Mouse (Mus musculus): Measurements from ENCODE around the gene Dll4.

GRCm38 (mm10) chr2:119320571-119320970, 5.0 kb upstream of the Dll4 start:
- TF ChIP-seq CTCF (IDR thresholded peaks at IDR 0.05 in 2 of 3, conservative IDR thresholded peaks at IDR 0.05 in 1 of 3; ENCODE audit: control insufficient read depth in 1 of 3, insufficient read depth in 1 of 3, low read depth in 2 of 3, low read length in 3 of 3, poor library complexity in 1 of 3, severe bottlenecking in 1 of 3) (no peak), SIN3A (IDR thresholded peaks at IDR 0.05; ENCODE audit: low read length) (no peak), POLR2A (IDR thresholded peaks at IDR 0.05; ENCODE audit: control insufficient read depth in 1 of 2, insufficient read depth in 1 of 2, low read depth in 1 of 2, low read length in 2 of 2, poor library complexity in 1 of 2) (no peak), HCFC1 (IDR thresholded peaks at IDR 0.05; ENCODE audit: low read depth, low read length) (no peak), POLR2AphosphoS2 (IDR thresholded peaks at IDR 0.05; ENCODE audit: low read length) (no peak), POLR2AphosphoS5 (IDR thresholded peaks at IDR 0.05; ENCODE audit: borderline replicate concordance, low read depth, low read length) (no peak), ETS1 (IDR thresholded peaks at IDR 0.05; ENCODE audit: low read depth, low read length) (peak; percentile 48; the same call in 1 of the 2 replicates), MEF2A (IDR thresholded peaks at IDR 0.05; ENCODE audit: extremely low read depth, insufficient replicate concordance, low read depth, low read length, poor library complexity, severe bottlenecking) (no peak)

Data from MEL (cell line).